9 mouse cellular contexts compared by ENCODE assay signal in genomic region chr2:122725604-122726003, GRCm38 (mm10). TPM values are rescaled to one million over a fixed set of nuclear protein-coding genes. Genes with fewer than 3 reads are reported as not detected.
DNase-seq lines count a peak whose midpoint lies in the region; ATAC-seq and TF ChIP-seq lines count a peak whose summit lies in the region.
"Had no signal": no experiment of that assay in that cellular context is flagged by ENCODE, and none has a peak within 500 bp of the region (broad histone marks: within the 10 kb centered on the region; RNA-seq: fewer than 3 reads in every experiment).

No protein-coding gene starts in this region.

- TF ChIP-seq CTCF in C2C12 (IDR thresholded peaks at IDR 0.05; ENCODE audit: control insufficient read depth, insufficient read depth, insufficient read length) (peak; percentile 7), Patski (IDR thresholded peaks at IDR 0.05) (peak; percentile 67)
- TF ChIP-seq CTCF in olfactory bulb, adult 2 months (IDR thresholded peaks at IDR 0.05; ENCODE audit: insufficient read depth, low read depth, low read length), result peak; percentile 32; the same call in 1 of the 2 replicates

- H3K79me3 ChIP-seq in C2C12 (ENCODE audit: low read depth), result no peaks in the 10 kb centered on the region

- H3ac ChIP-seq in C2C12 (ENCODE audit: control insufficient read depth, insufficient read length, low read depth), result no peak overlapping the region

- H3K27ac ChIP-seq in intestine, embryonic 14.5 days (ENCODE audit: low read depth), result no peak overlapping the region
- no peak overlapping the region for H3K27ac ChIP-seq in intestine, embryonic 16.5 days (ENCODE audit: low read length)
- no peak overlapping the region for H3K27ac ChIP-seq in olfactory bulb, adult 2 months (ENCODE audit: insufficient read depth, low read depth, low read length)
- H3K27ac ChIP-seq: lung, embryonic 15.5 days had no signal

- no peak for TF ChIP-seq POLR2A in olfactory bulb, adult 2 months (IDR thresholded peaks at IDR 0.05; ENCODE audit: insufficient read depth, low read depth, low read length)

- H3K4me2 ChIP-seq in intestine, embryonic 14.5 days (ENCODE audit: low read length), result no peak overlapping the region
- no peak overlapping the region for H3K4me2 ChIP-seq in intestine, embryonic 16.5 days (ENCODE audit: low read depth, low read length)
- H3K4me2 ChIP-seq: lung, embryonic 15.5 days had no signal

- in situ Hi-C loops in Patski (cut with MboI; ENCODE audit: low pct_unique_long_range_greater_than_20kb), result no loop called here

- no peaks in the 10 kb centered on the region for H3K36me3 ChIP-seq in intestine, embryonic 14.5 days (ENCODE audit: control insufficient read depth, insufficient read depth, low read length)
- no peaks in the 10 kb centered on the region for H3K36me3 ChIP-seq in intestine, embryonic 16.5 days (ENCODE audit: control insufficient read depth, insufficient read depth, low read length)
- H3K36me3 ChIP-seq in C2C12 (ENCODE audit: control insufficient read depth, insufficient read depth), result no peaks in the 10 kb centered on the region
- H3K36me3 ChIP-seq: lung, embryonic 15.5 days had no signal

- no peaks in the 10 kb centered on the region for H3K27me3 ChIP-seq in intestine, embryonic 14.5 days (replicated peaks; ENCODE audit: control insufficient read depth, insufficient read depth, low read length)
- H3K27me3 ChIP-seq in intestine, embryonic 16.5 days (replicated peaks; ENCODE audit: control insufficient read depth, insufficient read depth, low read length), result no peaks in the 10 kb centered on the region
- no peaks in the 10 kb centered on the region for H3K27me3 ChIP-seq in C2C12 (ENCODE audit: control insufficient read depth, insufficient read depth, insufficient read length)
- H3K27me3 ChIP-seq in Patski, result no peaks in the 10 kb centered on the region
- H3K27me3 ChIP-seq: lung, embryonic 15.5 days had no signal

- H3K9me3 ChIP-seq in intestine, embryonic 14.5 days (ENCODE audit: control insufficient read depth, low read length), result no peaks in the 10 kb centered on the region
- H3K9me3 ChIP-seq in intestine, embryonic 16.5 days (ENCODE audit: control insufficient read depth, low read length), result no peaks in the 10 kb centered on the region
- H3K9me3 ChIP-seq: lung, embryonic 15.5 days had no signal

- CTCF ChIA-PET in Patski (lab: Charles Lee), result interaction anchor here (0.6 to 2.4 kb wide), 11 partner anchors 9 to 60 kb away, joined by 3 to 16 read pairs (median 4); no protein-coding TSS in a partner anchor

- H3K9ac ChIP-seq in intestine, embryonic 14.5 days (ENCODE audit: low read length), result no peak overlapping the region
- H3K9ac ChIP-seq in intestine, embryonic 16.5 days (ENCODE audit: low read depth, low read length), result no peak overlapping the region
- H3K9ac ChIP-seq: lung, embryonic 15.5 days had no signal

- H3K79me2 ChIP-seq in C2C12 (ENCODE audit: control insufficient read depth, insufficient read depth), result no peaks in the 10 kb centered on the region

- H3K4me1 ChIP-seq in intestine, embryonic 14.5 days (replicated peaks; ENCODE audit: control insufficient read depth, insufficient read depth, low read length), result no peaks in the 10 kb centered on the region
- H3K4me1 ChIP-seq in intestine, embryonic 16.5 days (ENCODE audit: control insufficient read depth, insufficient read depth, low read length), result no peaks in the 10 kb centered on the region
- H3K4me1 ChIP-seq in olfactory bulb, adult 2 months (ENCODE audit: control insufficient read depth, insufficient read depth, low read length), result no peaks in the 10 kb centered on the region
- H3K4me1 ChIP-seq: lung, embryonic 15.5 days had no signal

- POLR2A ChIA-PET in Patski (lab: Charles Lee), result no interaction called here

- no peak overlapping the region for H3K4me3 ChIP-seq in intestine, embryonic 14.5 days (ENCODE audit: low read depth, low read length)
- no peak overlapping the region for H3K4me3 ChIP-seq in intestine, embryonic 16.5 days (ENCODE audit: low read length)
- no peak overlapping the region for H3K4me3 ChIP-seq in C2C12 (ENCODE audit: insufficient read depth, poor library complexity, severe bottlenecking)
- no peak overlapping the region for H3K4me3 ChIP-seq in olfactory bulb, adult 2 months (ENCODE audit: insufficient read depth, low read depth, low read length)
- H3K4me3 ChIP-seq: lung, embryonic 15.5 days had no signal

- 61% methylated on average over 10 of the region's 10 CpGs for WGBS in intestine, embryonic 14.5 days
- WGBS in intestine, embryonic 16.5 days, result 56% methylated on average over 10 of the region's 10 CpGs
- 60% methylated on average over 10 of the region's 10 CpGs for WGBS in olfactory bulb, adult 2 months

- peak; percentile 61 for DNase-seq in intestine, embryonic 14.5 days (ENCODE audit: low spot score)
- DNase-seq in Patski (ENCODE audit: low read depth, low spot score), result no peak
- DNase-seq in gastrocnemius, postnatal 14 days, result peak; percentile 30
- no peak for DNase-seq in frontal cortex, postnatal 25 days (ENCODE audit: low spot score in 2 of 2)
- DNase-seq in left cerebral cortex, adult 8-10 months (ENCODE audit: low spot score in 2 of 2), result no peak

- intact Hi-C loops in gastrocnemius, postnatal 14 days (cut with DNase I; ENCODE audit: low total_unique reads), result no loop called here

- no peak for ATAC-seq in intestine, embryonic 14.5 days (replicated peaks; ENCODE audit: low FRiP score, low TSS enrichment, low read depth)
- ATAC-seq in intestine, embryonic 16.5 days, result no peak
- no peak for ATAC-seq in Patski

TF ChIP-seq in C2C12, 6 proteins besides CTCF, POLR2A, EP300 and RAD21:
- no peak for TF ChIP-seq MYOG (IDR thresholded peaks at IDR 0.05; ENCODE audit: control insufficient read depth, extremely low read depth, insufficient read length)
- no peak for TF ChIP-seq USF1 (IDR thresholded peaks at IDR 0.05; ENCODE audit: low read depth)
- TF ChIP-seq MYOD1 (IDR thresholded peaks at IDR 0.05; ENCODE audit: control insufficient read depth, insufficient read length, low read depth), result no peak
- no peak for TF ChIP-seq FOSL1 (IDR thresholded peaks at IDR 0.05; ENCODE audit: insufficient read depth, low read length, poor library complexity, severe bottlenecking)
- TF ChIP-seq CEBPB (IDR thresholded peaks at IDR 0.05; ENCODE audit: low read depth), result no peak
- TF ChIP-seq MAX (IDR thresholded peaks at IDR 0.05), result no peak
TF ChIP-seq in C2C12: peak in this region for 0.

RNA-seq across cellular contexts. Expression of gene Bloc1s6, which starts 12.7 kb away (rescaled TPM):
- polyA plus RNA-seq in intestine, embryonic 14.5 days (2014; fragmentation: Nextera tagmentation; extraction: Ambion mirVana), result 49.6 and 53.9 TPM in 2 replicates
- 51.9 and 54.4 TPM in 2 replicates for polyA plus RNA-seq in intestine, embryonic 16.5 days (2015; fragmentation: Nextera tagmentation; extraction: Ambion mirVana)
- 19.1 TPM for polyA plus RNA-seq in C2C12 (2012; fragmentation: generic; extraction: Trizol)
- 29.3 TPM for polyA plus RNA-seq in Patski (2021)
- 10 to 100 TPM; 16.8 to 19.3 TPM for total RNA-seq in gastrocnemius, postnatal 14 days (2021)
- polyA plus RNA-seq in olfactory bulb, adult 2 months (2012; ENCODE audit: insufficient read depth, insufficient read length, low replicate concordance, missing spikeins), result not detected in 2 replicates
- 10 to 100 TPM; 27.0 to 39.2 (median 29.5) TPM for total RNA-seq in left cerebral cortex, adult 8-10 months (2022)

RNA-seq across cellular contexts. Expression of gene Slc30a4, which starts 23.1 kb away (rescaled TPM):
- polyA plus RNA-seq in intestine, embryonic 14.5 days (2014; fragmentation: Nextera tagmentation; extraction: Ambion mirVana), result 13.7 and 14.6 TPM in 2 replicates
- 8.1 and 10.1 TPM in 2 replicates for polyA plus RNA-seq in intestine, embryonic 16.5 days (2015; fragmentation: Nextera tagmentation; extraction: Ambion mirVana)
- polyA plus RNA-seq in C2C12 (2012; fragmentation: generic; extraction: Trizol), result 19.7 TPM
- 42.7 TPM for polyA plus RNA-seq in Patski (2021)
- 10 to 100 TPM; 13.1 to 14.8 TPM for total RNA-seq in gastrocnemius, postnatal 14 days (2021)
- not detected in 2 replicates for polyA plus RNA-seq in olfactory bulb, adult 2 months (2012; ENCODE audit: insufficient read depth, insufficient read length, low replicate concordance, missing spikeins)
- total RNA-seq in left cerebral cortex, adult 8-10 months (2022), result 10 to 100 TPM; 40.4 to 51.6 (median 45.3) TPM

RNA-seq across cellular contexts. Expression of gene Sqor, which starts 39.4 kb away (rescaled TPM):
- polyA plus RNA-seq in intestine, embryonic 14.5 days (2014; fragmentation: Nextera tagmentation; extraction: Ambion mirVana), result 13.9 and 17.7 TPM in 2 replicates
- 40.1 and 44.8 TPM in 2 replicates for polyA plus RNA-seq in intestine, embryonic 16.5 days (2015; fragmentation: Nextera tagmentation; extraction: Ambion mirVana)
- 5.3 TPM for polyA plus RNA-seq in C2C12 (2012; fragmentation: generic; extraction: Trizol)
- 11.4 TPM for polyA plus RNA-seq in Patski (2021)
- total RNA-seq in gastrocnemius, postnatal 14 days (2021), result 10 to 100 TPM in 1 of 2 experiments, 1 to 10 TPM in 1; 9.0 to 12.6 TPM
- not detected in 2 replicates for polyA plus RNA-seq in olfactory bulb, adult 2 months (2012; ENCODE audit: insufficient read depth, insufficient read length, low replicate concordance, missing spikeins)
- total RNA-seq in left cerebral cortex, adult 8-10 months (2022), result 1 to 10 TPM; 5.3 to 7.8 (median 7.5) TPM

Comparison
In these comparisons a context has a peak if more than half of its experiments do, and no peak if none do; other contexts are left out.
1. DNase-seq: peak in intestine, embryonic 14.5 days (single experiment) and gastrocnemius, postnatal 14 days (single experiment); none in Patski (single experiment), frontal cortex, postnatal 25 days (0 of 2) and left cerebral cortex, adult 8-10 months (0 of 2).
2. CTCF ChIP-seq: peak in every context shown above with its lines; median percentile 67 in Patski; 32 in olfactory bulb, adult 2 months; 7 in C2C12.
3. RNA of gene Bloc1s6, which starts 12.7 kb away (polyA plus RNA-seq): 51.9 to 54.4 TPM in intestine, embryonic 16.5 days, 49.6 to 53.9 TPM in intestine, embryonic 14.5 days, 29.3 TPM in Patski (single experiment) and 19.1 TPM in C2C12 (single experiment); not detected in olfactory bulb, adult 2 months; every median in the first group is over 10 times any median in the second.